In the genomic region with DNA sequence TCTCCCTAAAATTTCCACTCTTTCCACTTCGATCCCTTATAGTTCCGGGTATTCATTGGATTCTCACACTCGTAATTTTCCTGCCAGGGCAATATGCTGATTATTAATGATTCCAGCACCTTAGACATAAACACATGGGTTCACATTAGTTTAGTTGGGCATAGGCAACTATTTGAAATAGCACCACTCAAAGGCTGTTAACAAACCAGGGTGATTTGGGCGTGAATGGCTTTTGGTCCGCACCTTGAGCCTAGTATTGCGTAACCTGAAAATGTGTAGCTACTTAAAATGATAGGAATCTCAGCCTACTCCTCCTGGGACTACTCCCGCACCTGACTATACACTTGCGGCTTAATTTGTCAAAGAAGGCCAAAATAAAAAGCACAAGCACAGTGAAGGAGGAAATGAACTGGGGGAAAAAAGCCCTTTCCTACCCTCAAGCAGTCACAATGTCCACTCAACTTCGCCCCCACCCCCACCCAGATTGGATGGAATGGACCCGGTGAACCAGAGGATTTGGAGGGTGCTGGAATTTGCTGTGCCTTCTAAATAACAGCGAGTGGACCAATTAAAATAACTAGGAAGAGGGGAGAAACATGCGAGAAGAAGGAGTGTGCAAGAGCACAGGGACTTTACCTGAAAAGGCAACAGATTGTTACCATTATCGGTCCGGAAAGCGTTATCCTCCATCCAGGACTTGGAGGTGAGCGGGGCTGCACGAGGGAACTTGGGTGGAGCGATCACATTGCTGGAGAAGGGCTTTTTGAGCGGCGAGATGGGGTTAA, we compare ENCODE assay signal across 7 mouse cellular contexts. TPM values are rescaled to one million over a fixed set of nuclear protein-coding genes. Genes with fewer than 3 reads are reported as not detected.
A peak's percentile ranks its signal among the peaks of the same experiment; 100 is the strongest.
DNase-seq lines count a peak whose midpoint lies in the region; ATAC-seq and TF ChIP-seq lines count a peak whose summit lies in the region.

No protein-coding gene starts in this region.

- H3K9ac ChIP-seq in forebrain, embryonic 11.5 days (ENCODE audit: low read length), result peak overlapping the region; percentile 63
- H3K9ac ChIP-seq in kidney, embryonic 15.5 days, result peak overlapping the region; percentile 40
- peak overlapping the region; percentile 79 for H3K9ac ChIP-seq in midbrain, embryonic 15.5 days

- H3K4me2 ChIP-seq in forebrain, embryonic 11.5 days (ENCODE audit: low read depth, low read length, severe bottlenecking), result peak overlapping the region; percentile 98
- H3K4me2 ChIP-seq in kidney, embryonic 15.5 days, result peak overlapping the region; percentile 95
- H3K4me2 ChIP-seq in midbrain, embryonic 15.5 days, result peak overlapping the region; percentile 87

- no peaks in the 10 kb centered on the region for H3K9me3 ChIP-seq in forebrain, embryonic 11.5 days (ENCODE audit: control insufficient read depth, low read length)
- H3K9me3 ChIP-seq in kidney, embryonic 15.5 days (replicated peaks), result no peaks in the 10 kb centered on the region
- no peaks in the 10 kb centered on the region for H3K9me3 ChIP-seq in midbrain, embryonic 15.5 days

- 25% methylated on average over 20 of the region's 20 CpGs for WGBS in forebrain, embryonic 11.5 days
- 26% methylated on average over 20 of the region's 20 CpGs for WGBS in kidney, embryonic 15.5 days
- 26% methylated on average over 20 of the region's 20 CpGs for WGBS in midbrain, embryonic 15.5 days

- TF ChIP-seq CTCF in testis, adult 2 months (IDR thresholded peaks at IDR 0.05; ENCODE audit: control insufficient read depth, insufficient read depth, insufficient replicate concordance, low read depth, low read length), result no peak

- peaks cover 3% of the 10 kb centered on the region for H3K4me1 ChIP-seq in testis, adult 2 months (ENCODE audit: control insufficient read depth, insufficient read depth, low read length)
- H3K4me1 ChIP-seq in forebrain, embryonic 11.5 days (replicated peaks; ENCODE audit: control insufficient read depth, insufficient read depth, low read length), result peaks cover 7% of the 10 kb centered on the region; the same call in 1 of the 2 replicates
- H3K4me1 ChIP-seq in kidney, embryonic 15.5 days, result peaks cover 22% of the 10 kb centered on the region
- peaks cover 41% of the 10 kb centered on the region for H3K4me1 ChIP-seq in midbrain, embryonic 15.5 days

- no peak overlapping the region; the same call in 1 of the 2 replicates for H3K27ac ChIP-seq in testis, adult 2 months (ENCODE audit: control insufficient read depth, insufficient read depth, low read depth, low read length)
- H3K27ac ChIP-seq in forebrain, embryonic 11.5 days (ENCODE audit: low read depth, low read length), result no peak overlapping the region
- no peak overlapping the region for H3K27ac ChIP-seq in kidney, embryonic 15.5 days
- H3K27ac ChIP-seq in midbrain, embryonic 15.5 days, result peak overlapping the region; percentile 94

- no peaks in the 10 kb centered on the region for H3K36me3 ChIP-seq in testis, adult 2 months (ENCODE audit: control insufficient read depth, insufficient read depth, low read length)
- no peaks in the 10 kb centered on the region for H3K36me3 ChIP-seq in forebrain, embryonic 11.5 days (ENCODE audit: control insufficient read depth, insufficient read depth, low read length)
- H3K36me3 ChIP-seq in kidney, embryonic 15.5 days, result no peaks in the 10 kb centered on the region
- H3K36me3 ChIP-seq in midbrain, embryonic 15.5 days (replicated peaks), result no peaks in the 10 kb centered on the region

- no peak; the same call in 1 of the 2 replicates for ATAC-seq in forebrain, embryonic 11.5 days (replicated peaks; ENCODE audit: low FRiP score)
- 0 out of 2 replicates have a peak, but pooled peaks have one; percentile 2 for ATAC-seq in kidney, embryonic 15.5 days (replicated peaks; ENCODE audit: low FRiP score)
- no peak for ATAC-seq in midbrain, embryonic 15.5 days (replicated peaks)

- no peak for TF ChIP-seq POLR2A in testis, adult 2 months (IDR thresholded peaks at IDR 0.05; ENCODE audit: control insufficient read depth, low read depth, low read length)

- DNase-seq in testis, postnatal 10 days (ENCODE audit: low spot score), result no peak
- no peak for DNase-seq in forebrain, embryonic 11.5 days (ENCODE audit: low spot score)
- DNase-seq in spleen, postnatal 14 days (ENCODE audit: low spot score in 2 of 2), result no peak
- DNase-seq in gastrocnemius, postnatal 25 days, result no peak

- H3K4me3 ChIP-seq in testis, adult 2 months (ENCODE audit: control insufficient read depth, low read depth, low read length), result peak overlapping the region; percentile 83
- H3K4me3 ChIP-seq in forebrain, embryonic 11.5 days (ENCODE audit: low read depth, low read length), result peak overlapping the region; percentile 69
- peak overlapping the region; percentile 60 for H3K4me3 ChIP-seq in kidney, embryonic 15.5 days (replicated peaks)
- peak overlapping the region; percentile 62 for H3K4me3 ChIP-seq in midbrain, embryonic 15.5 days

- H3K27me3 ChIP-seq in testis, adult 2 months (ENCODE audit: control insufficient read depth, insufficient read depth, low read length), result no peaks in the 10 kb centered on the region
- H3K27me3 ChIP-seq in forebrain, embryonic 11.5 days (ENCODE audit: control insufficient read depth, insufficient read depth, low read length), result peaks cover 11% of the 10 kb centered on the region
- H3K27me3 ChIP-seq in kidney, embryonic 15.5 days, result peaks cover 34% of the 10 kb centered on the region
- no peaks in the 10 kb centered on the region for H3K27me3 ChIP-seq in midbrain, embryonic 15.5 days (replicated peaks)

RNA-seq across cellular contexts. Expression of gene March5, which starts 33.8 kb away (rescaled TPM):
- polyA plus RNA-seq in testis, adult 2 months (2012; rRNA removed), result 27.5 and 31.2 TPM in 2 replicates
- polyA plus RNA-seq in forebrain, embryonic 11.5 days (2014; fragmentation: Nextera tagmentation; extraction: Ambion mirVana), result 146 and 165 TPM in 2 replicates
- 88.4 and 95.6 TPM in 2 replicates for polyA plus RNA-seq in kidney, embryonic 15.5 days (2015; fragmentation: Nextera tagmentation; extraction: Ambion mirVana)
- polyA plus RNA-seq in midbrain, embryonic 15.5 days (2015; fragmentation: Nextera tagmentation; extraction: Ambion mirVana), result 101 and 103 TPM in 2 replicates
- total RNA-seq in gastrocnemius, postnatal 25 days (2021), result 10 to 100 TPM; 70.3 to 72.6 TPM

RNA-seq across cellular contexts. Expression of gene Cpeb3, which starts 34.9 kb away (rescaled TPM):
- polyA plus RNA-seq in testis, adult 2 months (2012; rRNA removed), result 86.5 and 93.6 TPM in 2 replicates
- polyA plus RNA-seq in forebrain, embryonic 11.5 days (2014; fragmentation: Nextera tagmentation; extraction: Ambion mirVana), result 1.6 and 2.4 TPM in 2 replicates
- 1.2 TPM in 2 replicates for polyA plus RNA-seq in kidney, embryonic 15.5 days (2015; fragmentation: Nextera tagmentation; extraction: Ambion mirVana)
- 14.1 and 15.1 TPM in 2 replicates for polyA plus RNA-seq in midbrain, embryonic 15.5 days (2015; fragmentation: Nextera tagmentation; extraction: Ambion mirVana)
- 10 to 100 TPM; 35.8 to 44.6 TPM for total RNA-seq in gastrocnemius, postnatal 25 days (2021)
